Mouse (Mus musculus) right cerebral cortex, postnatal 25 days (tissue): ENCODE data around the gene Dcun1d2.
"Not testable (repeated sequence)": the region's sequence is repeated elsewhere in the genome, so short reads cannot be mapped to it uniquely, and the experiment has no call there.

Experiments used
- DNase-seq: peaks from one replicate; pipeline ENCODE4 v3.0.0; 2022

The Dcun1d2 gene

GRCm38 (mm10) chr8:13287692-13288623 lies at the start of gene Dcun1d2, which contains the start of gene Tmco3:
Dcun1d2 (minus strand) TSS chr8:13288131.
Tmco3 (plus strand) TSS chr8:13288190.
- peak; percentile 97 for DNase-seq

- no peak for DNase-seq
These were observed 49.7 kb upstream of the Dcun1d2 start for GRCm38 (mm10) chr8:13337678-13338077.

- DNase-seq = not testable (repeated sequence)
These were observed 49.3 kb upstream of the Dcun1d2 start for GRCm38 (mm10) chr8:13337245-13337644.

- DNase-seq = no peak
These were observed 46.7 kb upstream of the Dcun1d2 start for GRCm38 (mm10) chr8:13334671-13335070.

- DNase-seq = no peak
These were observed 38.7 kb upstream of the Dcun1d2 start for GRCm38 (mm10) chr8:13326598-13326997.

GRCm38 (mm10) chr8:13316671-13317070 lies 28.7 kb upstream of the Dcun1d2 start:
- no peak for DNase-seq

GRCm38 (mm10) chr8:13314922-13315321 lies 27.0 kb upstream of the Dcun1d2 start:
- DNase-seq = no peak

GRCm38 (mm10) chr8:13306916-13307315 lies 19.0 kb upstream of the Dcun1d2 start:
- DNase-seq = no peak

- DNase-seq = no peak
These were observed 18.5 kb upstream of the Dcun1d2 start for GRCm38 (mm10) chr8:13306309-13306909.

- DNase-seq = no peak
These were observed 18.0 kb upstream of the Dcun1d2 start for GRCm38 (mm10) chr8:13305884-13306283.

GRCm38 (mm10) chr8:13305459-13305858 lies 17.5 kb upstream of the Dcun1d2 start:
- DNase-seq = peak; percentile 12

GRCm38 (mm10) chr8:13301036-13301435 lies 13.1 kb upstream of the Dcun1d2 start:
- no peak for DNase-seq

GRCm38 (mm10) chr8:13299571-13299970 lies 11.6 kb upstream of the Dcun1d2 start:
- DNase-seq = no peak

GRCm38 (mm10) chr8:13293677-13294470 lies 5.9 kb upstream of the Dcun1d2 start:
- no peak for DNase-seq

- peak; percentile 62 for DNase-seq
These were observed 4.4 kb upstream of the Dcun1d2 start for GRCm38 (mm10) chr8:13292364-13292763.

- no peak for DNase-seq
These were observed 715 bp upstream of the Dcun1d2 start for GRCm38 (mm10) chr8:13288646-13289045.

GRCm38 (mm10) chr8:13287304-13287691 lies 633 bp downstream of the Dcun1d2 start:
- DNase-seq = peak; percentile 78

GRCm38 (mm10) chr8:13283200-13283599 lies 4.7 kb downstream of the Dcun1d2 start:
- DNase-seq = no peak

- no peak for DNase-seq
These were observed 10.9 kb downstream of the Dcun1d2 start for GRCm38 (mm10) chr8:13276941-13277447.

GRCm38 (mm10) chr8:13272834-13273233 lies 15.1 kb downstream of the Dcun1d2 start:
- no peak for DNase-seq

GRCm38 (mm10) chr8:13267566-13267965 lies 20.4 kb downstream of the Dcun1d2 start:
- no peak for DNase-seq

- DNase-seq = no peak
These were observed 24.6 kb downstream of the Dcun1d2 start for GRCm38 (mm10) chr8:13263376-13263775.

GRCm38 (mm10) chr8:13254019-13254418 lies 33.9 kb downstream of the Dcun1d2 start, which contains the start of gene Adprhl1:
Adprhl1 (minus strand) TSS chr8:13254162.
- DNase-seq = peak; percentile 70
